Mouse (Mus musculus) embryonic facial prominence, embryonic 14.5 days (tissue): ENCODE results near the gene 9930111J21Rik2. TPM values are rescaled to one million over a fixed set of nuclear protein-coding genes. Genes with fewer than 3 reads are reported as not detected.
"Not testable (repeated sequence)": the region's sequence is repeated elsewhere in the genome, so short reads cannot be mapped to it uniquely, and the experiment has no call there.

Source experiments
- ATAC-seq: fragments of 200-750 bp; cut with Nextera tagmentation; 2 replicates; pipeline ENCODE4 v1.8.0; 2017; ENCODE audit warnings: low read depth, moderate number of reproducible peaks, moderate TSS enrichment
- DNase-seq: peaks from one replicate; pipeline ENCODE4 v3.0.0-alpha.2; 2015; ENCODE audit warnings: low spot score
- H3K27ac ChIP-seq: fragments of 300-500 bp; sonication (generic); replicated peaks from 2 replicates; pipeline ENCODE4 v1.5.1; 2014; ENCODE audit warnings: low read depth, mild to moderate bottlenecking, low read length, moderate library complexity
- H3K27me3 ChIP-seq: fragments of 300-500 bp; sonication (generic); replicated peaks from 2 replicates; pipeline ENCODE4 v1.6.1; 2014; ENCODE audit warnings: low read length; ENCODE audit not compliant: control insufficient read depth, insufficient read depth
- H3K36me3 ChIP-seq: fragments of 300-500 bp; sonication (generic); 2 replicates; pipeline ENCODE4 v1.6.1; 2014; ENCODE audit warnings: low read length, mixed read lengths; ENCODE audit not compliant: control insufficient read depth, insufficient read depth
- H3K4me1 ChIP-seq: fragments of 300-500 bp; sonication (generic); 2 replicates; pipeline ENCODE4 v1.6.1; 2014; ENCODE audit warnings: antibody characterized with exemption, low read length; ENCODE audit not compliant: control insufficient read depth, insufficient read depth
- H3K4me2 ChIP-seq: fragments of 300-500 bp; sonication (generic); 2 replicates; pipeline ENCODE4 v1.6.1; 2014; ENCODE audit warnings: low read depth, mild to moderate bottlenecking, low read length, moderate library complexity, mixed read lengths
- H3K4me3 ChIP-seq: fragments of 300-500 bp; sonication (generic); 2 replicates; pipeline ENCODE4 v1.5.1; 2014; ENCODE audit warnings: low read depth, mild to moderate bottlenecking, low read length
- H3K9ac ChIP-seq: fragments of 300-500 bp; sonication (generic); 2 replicates; pipeline ENCODE4 v1.6.1; 2014; ENCODE audit warnings: low read depth, mild to moderate bottlenecking, low read length, moderate library complexity, mixed read lengths
- H3K9me3 ChIP-seq: fragments of 300-500 bp; sonication (generic); 2 replicates; pipeline ENCODE4 v1.6.1; 2016; ENCODE audit warnings: low read length; ENCODE audit not compliant: control insufficient read depth
- WGBS: fragments of 180-500 bp; shearing (Covaris S2); extraction: QIAGEN DNeasy Blood & Tissue Kit; methylation state at CpG from one replicate; pipeline ENCODE4 v1.1.7; 2014; 5-methylcytosine and 5-hydroxymethylcytosine counted together
- polyA plus RNA-seq: library from polyadenylated mRNA; unstranded; fragments of >200 nt; fragmentation: Nextera tagmentation; extraction: Ambion mirVana; gene quantifications from 2 replicates; pipeline ENCODE4 v1.2.1, GENCODE M21; 2014

The 9930111J21Rik2 gene
- polyA plus RNA-seq, 1 experiment from 2014 or later = 0.81 TPM

DNA sequence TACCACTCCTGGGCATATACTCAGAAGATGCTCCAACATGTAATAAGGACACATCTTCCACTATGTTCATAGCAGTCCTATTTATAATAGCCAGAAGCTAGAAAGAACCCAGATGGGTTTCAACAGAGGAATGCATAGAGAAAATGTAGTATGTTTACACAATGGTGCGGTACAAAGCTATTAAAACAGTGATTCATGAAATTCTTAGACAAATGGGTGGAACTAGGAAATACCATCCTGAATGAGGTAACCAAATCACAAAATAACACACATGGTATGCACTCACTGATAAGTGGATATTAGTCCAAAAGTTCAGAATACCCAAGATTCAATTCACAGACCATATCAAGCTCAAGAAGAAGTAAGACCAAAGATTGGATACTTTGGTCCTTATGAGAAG, 76.4 kb downstream of the 9930111J21Rik2 start:
- not testable (repeated sequence) for ATAC-seq, H3K4me3 ChIP-seq, H3K4me2 ChIP-seq, H3K27me3 ChIP-seq, H3K36me3 ChIP-seq, H3K27ac ChIP-seq, H3K9me3 ChIP-seq, H3K4me1 ChIP-seq, DNase-seq, H3K9ac ChIP-seq
- no CpG with 5 or more reads among the region's 1 CpGs for WGBS

Other genes starting within 250 kb of the 9930111J21Rik2 start
- 5.2 and 5.3 TPM in 2 replicates for gene Trim41, start 233.9 kb downstream of the 9930111J21Rik2 start, polyA plus RNA-seq
- 1.3 TPM in 2 replicates for gene Trim7, start 225.1 kb downstream of the 9930111J21Rik2 start, polyA plus RNA-seq
- gene Gm12184, start 224.6 kb downstream of the 9930111J21Rik2 start, polyA plus RNA-seq = 3.4 and 4.6 TPM in 2 replicates
- 6.9 and 7.6 TPM in 2 replicates for gene Irgm1, start 179.6 kb downstream of the 9930111J21Rik2 start, polyA plus RNA-seq
- 0.36 and 0.56 TPM in 2 replicates for gene Gm5431, start 149.0 kb downstream of the 9930111J21Rik2 start, polyA plus RNA-seq
- gene Psme2b, start 105.1 kb downstream of the 9930111J21Rik2 start, polyA plus RNA-seq = 2.8 and 3.4 TPM in 2 replicates
- 0.08 TPM in 1 of 2 replicates, not detected in the other for gene Olfr56, start 72.4 kb downstream of the 9930111J21Rik2 start, polyA plus RNA-seq
- gene 9930111J21Rik1, start 71.8 kb downstream of the 9930111J21Rik2 start, polyA plus RNA-seq = 0.39 and 0.51 TPM in 2 replicates
- not detected in 2 replicates for gene Gm12185, start 59.0 kb downstream of the 9930111J21Rik2 start, polyA plus RNA-seq
- gene Tgtp1, start 57.1 kb downstream of the 9930111J21Rik2 start, polyA plus RNA-seq = 0.81 TPM in 1 of 2 replicates, not detected in the other
- 0.11 and 0.28 TPM in 2 replicates for gene Tgtp2, start 13.0 kb upstream of the 9930111J21Rik2 start, polyA plus RNA-seq
- 1.8 and 2.4 TPM in 2 replicates for gene Ifi47, start 25.3 kb upstream of the 9930111J21Rik2 start, polyA plus RNA-seq
- 0.08 and 0.46 TPM in 2 replicates for gene Olfr1396, start 63.6 kb upstream of the 9930111J21Rik2 start, polyA plus RNA-seq
- gene Olfr1395, start 91.0 kb upstream of the 9930111J21Rik2 start, polyA plus RNA-seq = 0.10 and 0.35 TPM in 2 replicates
- gene Olfr1394, start 103.1 kb upstream of the 9930111J21Rik2 start, polyA plus RNA-seq = not detected in 2 replicates
- 1.5 and 2.3 TPM in 2 replicates for gene Btnl9, start 135.9 kb upstream of the 9930111J21Rik2 start, polyA plus RNA-seq
- 40.4 and 42.0 TPM in 2 replicates for gene Zfp62, start 152.1 kb upstream of the 9930111J21Rik2 start, polyA plus RNA-seq
- 66.0 and 67.3 TPM in 2 replicates for gene Mgat1, start 192.9 kb upstream of the 9930111J21Rik2 start, polyA plus RNA-seq
- 0.10 TPM in 1 of 2 replicates, not detected in the other for gene Olfr1393, start 227.1 kb upstream of the 9930111J21Rik2 start, polyA plus RNA-seq
- gene Olfr1392, start 234.0 kb upstream of the 9930111J21Rik2 start, polyA plus RNA-seq = 0.07 TPM in 1 of 2 replicates, not detected in the other